Mouse (Mus musculus) colon, adult 2 months (tissue): ENCODE results near the gene Tmem125. TPM values are rescaled to one million over a fixed set of nuclear protein-coding genes. Genes with fewer than 3 reads are reported as not detected.

Source experiments
- polyA plus RNA-seq: library from polyadenylated mRNA; depleted of rRNA; stranded (reverse); fragments of >200 nt; gene quantifications from 2 replicates; pipeline ENCODE4 v1.2.3, GENCODE M21; 2012; rRNA removed

Tmem125 gene
- 35.4 and 47.7 TPM in 2 replicates for polyA plus RNA-seq

DNA sequence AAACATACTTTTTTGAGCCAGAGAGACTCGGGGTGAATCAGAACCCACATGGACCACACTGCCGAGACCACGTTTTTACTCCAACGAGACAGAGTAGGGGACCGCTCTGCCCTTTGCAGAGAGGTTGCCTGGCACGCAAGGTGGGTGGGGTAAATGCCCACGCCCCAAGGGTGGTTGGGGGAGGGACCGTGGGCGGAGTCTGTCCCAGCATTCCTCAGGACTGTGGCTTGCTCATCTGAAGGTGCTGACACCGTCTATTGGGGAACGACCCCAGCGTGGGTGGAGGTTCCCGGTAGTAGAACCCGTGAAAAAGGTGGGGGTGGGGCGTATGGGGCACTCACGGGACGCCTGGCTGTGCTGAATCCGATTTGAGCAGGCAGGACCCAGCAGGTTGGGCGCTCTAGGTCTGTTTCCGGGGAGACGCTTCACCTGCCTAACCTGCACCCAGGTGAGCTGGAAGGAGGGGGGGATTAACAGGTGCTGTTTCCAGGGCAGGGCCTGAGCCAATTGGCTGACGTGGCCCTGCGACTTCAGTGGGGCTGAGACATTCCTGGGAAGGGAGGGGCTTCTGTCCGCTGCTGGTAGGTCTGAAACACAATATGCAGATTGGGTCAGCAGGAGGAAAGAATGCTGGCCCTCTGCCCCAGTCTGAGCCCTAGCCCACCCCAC, at the start of gene Tmem125:
Tmem125 (minus strand) TSS at position 453 of the 669 bp plus-strand sequence.

GRCm38 (mm10) chr4:118526408-118527334, 17.2 kb downstream of the Tmem125 start, which contains the start of gene 2610528J11Rik:
Gene 2610528J11Rik (plus strand): TSS chr4:118526999.

Other genes starting within 250 kb of the Tmem125 start
- 31.2 and 35.3 TPM in 2 replicates for gene Szt2, start 134.8 kb downstream of the Tmem125 start, polyA plus RNA-seq
- gene Med8, start 134.7 kb downstream of the Tmem125 start, polyA plus RNA-seq = 20.8 and 22.0 TPM in 2 replicates
- 176 and 229 TPM in 2 replicates for gene Elovl1, start 116.0 kb downstream of the Tmem125 start, polyA plus RNA-seq
- 35.4 and 43.2 TPM in 2 replicates for gene Cdc20, start 106.7 kb downstream of the Tmem125 start, polyA plus RNA-seq
- 0.05 and 0.08 TPM in 2 replicates for gene Mpl, start 86.5 kb downstream of the Tmem125 start, polyA plus RNA-seq
- 20.3 and 24.4 TPM in 2 replicates for gene Tie1, start 54.0 kb downstream of the Tmem125 start, polyA plus RNA-seq
- 104 and 125 TPM in 2 replicates for gene 2610528J11Rik, start 17.0 kb downstream of the Tmem125 start, polyA plus RNA-seq
- gene Cfap57, start 76.7 kb upstream of the Tmem125 start, polyA plus RNA-seq = not detected in 2 replicates
- gene Ebna1bp2, start 76.8 kb upstream of the Tmem125 start, polyA plus RNA-seq = 22.2 and 22.7 TPM in 2 replicates
- gene Olfr62, start 114.9 kb upstream of the Tmem125 start, polyA plus RNA-seq = not detected in 2 replicates
- gene Olfr1342, start 148.7 kb upstream of the Tmem125 start, polyA plus RNA-seq = not detected in 2 replicates
- gene Olfr1341, start 159.5 kb upstream of the Tmem125 start, polyA plus RNA-seq = not detected in 2 replicates
- not detected in 2 replicates for gene Olfr1340, start 176.1 kb upstream of the Tmem125 start, polyA plus RNA-seq
- not detected in 2 replicates for gene Olfr1339, start 188.1 kb upstream of the Tmem125 start, polyA plus RNA-seq
- not detected in 2 replicates for gene Olfr1338, start 214.7 kb upstream of the Tmem125 start, polyA plus RNA-seq
- gene Olfr1337, start 238.5 kb upstream of the Tmem125 start, polyA plus RNA-seq = not detected in 2 replicates